20 mouse cellular contexts compared by ENCODE assay signal in genomic region chr15:22584667-22585066, GRCm38 (mm10). TPM values are rescaled to one million over a fixed set of nuclear protein-coding genes. Genes with fewer than 3 reads are reported as not detected.
DNase-seq lines count a peak whose midpoint lies in the region; ATAC-seq and TF ChIP-seq lines count a peak whose summit lies in the region.
"Had no signal": no experiment of that assay in that cellular context is flagged by ENCODE, and none has a peak within 500 bp of the region (broad histone marks: within the 10 kb centered on the region; RNA-seq: fewer than 3 reads in every experiment).

No protein-coding gene starts in this region.

- no peak overlapping the region for H3K9ac ChIP-seq in hindbrain, embryonic 11.5 days (ENCODE audit: low read depth, low read length)
- H3K9ac ChIP-seq in hindbrain, embryonic 14.5 days: no peak overlapping the region
- H3K9ac ChIP-seq in kidney, embryonic 16.5 days (replicated peaks; ENCODE audit: low read length): no peak overlapping the region
- no peak overlapping the region for H3K9ac ChIP-seq in midbrain, embryonic 13.5 days (replicated peaks)
- H3K9ac ChIP-seq: heart, embryonic 15.5 days; limb, embryonic 12.5 days; liver, embryonic 13.5 days had no signal

- TF ChIP-seq POLR2A in cerebellum, adult 2 months (IDR thresholded peaks at IDR 0.05; ENCODE audit: borderline replicate concordance, insufficient read depth, low read length): no peak

- no peaks in the 10 kb centered on the region for H3K9me3 ChIP-seq in hindbrain, embryonic 11.5 days (ENCODE audit: control insufficient read depth, low read length)
- H3K9me3 ChIP-seq in hindbrain, embryonic 14.5 days (ENCODE audit: control insufficient read depth, low read length): no peaks in the 10 kb centered on the region
- no peaks in the 10 kb centered on the region for H3K9me3 ChIP-seq in kidney, embryonic 16.5 days (ENCODE audit: low read length)
- no peaks in the 10 kb centered on the region for H3K9me3 ChIP-seq in midbrain, embryonic 13.5 days
- H3K9me3 ChIP-seq: heart, embryonic 15.5 days; limb, embryonic 12.5 days; liver, embryonic 13.5 days had no signal

- peak; percentile 2 for DNase-seq in hindbrain, embryonic 11.5 days (ENCODE audit: low spot score)
- no peak for DNase-seq in hindbrain, embryonic 14.5 days (ENCODE audit: low spot score)
- DNase-seq in Muller cell, postnatal 12 days (ENCODE audit: inconsistent ontology term): peak; percentile 78
- DNase-seq in cerebellum, adult 2 months: peak; percentile 58 to 91
- DNase-seq in embryo, embryonic 10.5 days (ENCODE audit: low spot score): peak; percentile 38
- DNase-seq in frontal cortex, postnatal 14 days (ENCODE audit: low spot score in 2 of 2): no peak
- DNase-seq: gastrocnemius, adult 2 months; heart, adult 11 months; kidney, postnatal 10 days; liver, embryonic 13.5 days; midbrain, embryonic 14.5 days; right cerebral cortex, postnatal 14 days had no signal

- no peaks in the 10 kb centered on the region for H3K4me1 ChIP-seq in hindbrain, embryonic 11.5 days (replicated peaks; ENCODE audit: control insufficient read depth, insufficient read depth, low read length)
- H3K4me1 ChIP-seq in hindbrain, embryonic 14.5 days (replicated peaks; ENCODE audit: control insufficient read depth, insufficient read depth, low read length): no peaks in the 10 kb centered on the region
- no peaks in the 10 kb centered on the region; the same call in 1 of the 2 replicates for H3K4me1 ChIP-seq in cerebellum, adult 2 months (ENCODE audit: control insufficient read depth, insufficient read depth, low read length)
- no peaks in the 10 kb centered on the region for H3K4me1 ChIP-seq in kidney, embryonic 16.5 days (ENCODE audit: insufficient read depth, low read length)
- H3K4me1 ChIP-seq in midbrain, embryonic 13.5 days (replicated peaks): no peaks in the 10 kb centered on the region
- H3K4me1 ChIP-seq: heart, embryonic 15.5 days; limb, embryonic 12.5 days; liver, embryonic 13.5 days had no signal

- TF ChIP-seq CTCF in cerebellum, adult 2 months (IDR thresholded peaks at IDR 0.05; ENCODE audit: borderline replicate concordance, insufficient read depth, low read depth, low read length): no peak

- ATAC-seq in hindbrain, embryonic 11.5 days (ENCODE audit: low FRiP score): peak; percentile 71
- no peak for ATAC-seq in hindbrain, embryonic 14.5 days (ENCODE audit: low FRiP score)
- no peak for ATAC-seq in kidney, embryonic 16.5 days (ENCODE audit: low FRiP score, low TSS enrichment)
- ATAC-seq in midbrain, embryonic 13.5 days: no peak
- ATAC-seq: forebrain, embryonic 16.5 days; intestine, embryonic 16.5 days had no signal

- 69% methylated on average over 1 of the region's 1 CpGs for WGBS in hindbrain, embryonic 11.5 days
- 61% methylated on average over 1 of the region's 1 CpGs for WGBS in hindbrain, embryonic 14.5 days
- 16% methylated on average over 1 of the region's 1 CpGs for WGBS in cerebellum, adult 2 months
- WGBS in kidney, embryonic 16.5 days: 92% methylated on average over 1 of the region's 1 CpGs
- 73% methylated on average over 1 of the region's 1 CpGs for WGBS in midbrain, embryonic 13.5 days

- H3K4me3 ChIP-seq in hindbrain, embryonic 11.5 days (ENCODE audit: low read depth, low read length): no peak overlapping the region
- H3K4me3 ChIP-seq in hindbrain, embryonic 14.5 days (replicated peaks; ENCODE audit: low read length): no peak overlapping the region
- no peak overlapping the region for H3K4me3 ChIP-seq in cerebellum, adult 2 months (replicated peaks; ENCODE audit: insufficient read depth, low read depth, low read length)
- H3K4me3 ChIP-seq in kidney, embryonic 16.5 days (ENCODE audit: low read length): no peak overlapping the region
- H3K4me3 ChIP-seq in midbrain, embryonic 13.5 days (replicated peaks): no peak overlapping the region
- H3K4me3 ChIP-seq: erythroblast, embryonic 14.5 days; gastrocnemius, adult 2 months; heart, embryonic 15.5 days; limb, embryonic 12.5 days; liver, embryonic 13.5 days had no signal

- H3K27ac ChIP-seq in hindbrain, embryonic 11.5 days (ENCODE audit: low read depth, low read length): no peak overlapping the region
- H3K27ac ChIP-seq in hindbrain, embryonic 14.5 days: no peak overlapping the region
- no peak overlapping the region for H3K27ac ChIP-seq in cerebellum, adult 2 months (ENCODE audit: insufficient read depth, low read length)
- H3K27ac ChIP-seq in kidney, embryonic 16.5 days (ENCODE audit: low read length): no peak overlapping the region
- H3K27ac ChIP-seq in midbrain, embryonic 13.5 days: no peak overlapping the region
- H3K27ac ChIP-seq: gastrocnemius, adult 2 months; heart, embryonic 15.5 days; limb, embryonic 12.5 days; liver, embryonic 13.5 days had no signal

- no peaks in the 10 kb centered on the region for H3K27me3 ChIP-seq in hindbrain, embryonic 11.5 days (ENCODE audit: control insufficient read depth, insufficient read depth, low read length)
- H3K27me3 ChIP-seq in hindbrain, embryonic 14.5 days (ENCODE audit: control insufficient read depth, insufficient read depth, low read length): no peaks in the 10 kb centered on the region
- H3K27me3 ChIP-seq in cerebellum, adult 2 months (ENCODE audit: control insufficient read depth, insufficient read depth, low read length): no peaks in the 10 kb centered on the region
- no peaks in the 10 kb centered on the region for H3K27me3 ChIP-seq in kidney, embryonic 16.5 days (ENCODE audit: insufficient read depth, low read length)
- no peaks in the 10 kb centered on the region for H3K27me3 ChIP-seq in midbrain, embryonic 13.5 days
- H3K27me3 ChIP-seq: heart, embryonic 15.5 days; limb, embryonic 12.5 days; liver, embryonic 13.5 days had no signal

- H3K4me2 ChIP-seq in hindbrain, embryonic 11.5 days (replicated peaks; ENCODE audit: low read depth, low read length): no peak overlapping the region
- H3K4me2 ChIP-seq in hindbrain, embryonic 14.5 days (replicated peaks): no peak overlapping the region
- H3K4me2 ChIP-seq in kidney, embryonic 16.5 days (replicated peaks; ENCODE audit: low read depth, low read length): no peak overlapping the region
- H3K4me2 ChIP-seq in midbrain, embryonic 13.5 days (replicated peaks): no peak overlapping the region
- H3K4me2 ChIP-seq: heart, embryonic 15.5 days; limb, embryonic 12.5 days; liver, embryonic 13.5 days had no signal

- H3K36me3 ChIP-seq in hindbrain, embryonic 11.5 days (ENCODE audit: control insufficient read depth, insufficient read depth, low read length): no peaks in the 10 kb centered on the region
- no peaks in the 10 kb centered on the region for H3K36me3 ChIP-seq in hindbrain, embryonic 14.5 days (replicated peaks; ENCODE audit: control insufficient read depth, insufficient read depth)
- no peaks in the 10 kb centered on the region for H3K36me3 ChIP-seq in kidney, embryonic 16.5 days (ENCODE audit: insufficient read depth, low read length)
- no peaks in the 10 kb centered on the region for H3K36me3 ChIP-seq in midbrain, embryonic 13.5 days
- H3K36me3 ChIP-seq: heart, embryonic 15.5 days; limb, embryonic 12.5 days; liver, embryonic 13.5 days had no signal

RNA-seq across cellular contexts. Expression of gene Cdh18, which starts 35.8 kb away (rescaled TPM):
- polyA plus RNA-seq in hindbrain, embryonic 11.5 days (2014; fragmentation: Nextera tagmentation; extraction: Ambion mirVana): 0.50 and 1.3 TPM in 2 replicates
- 10.6 and 11.4 TPM in 2 replicates for polyA plus RNA-seq in hindbrain, embryonic 14.5 days (2014; fragmentation: Nextera tagmentation; extraction: Ambion mirVana)
- polyA plus RNA-seq in cerebellum, adult 2 months (2012; rRNA removed): 39.7 and 40.3 TPM in 2 replicates
- 0.12 and 0.19 TPM in 2 replicates for polyA plus RNA-seq in kidney, embryonic 16.5 days (2015; fragmentation: Nextera tagmentation; extraction: Ambion mirVana)
- polyA plus RNA-seq in midbrain, embryonic 13.5 days (2015; fragmentation: Nextera tagmentation; extraction: Ambion mirVana): 4.3 and 4.7 TPM in 2 replicates
- polyA plus RNA-seq: erythroblast, embryonic 14.5 days; spleen, adult 2 months had no signal

Comparison
In these comparisons a context has a peak if more than half of its experiments do, and no peak if none do; other contexts are left out.
1. DNase-seq: peak in hindbrain, embryonic 11.5 days (single experiment), Muller cell, postnatal 12 days (single experiment), cerebellum, adult 2 months (2 of 2) and embryo, embryonic 10.5 days (single experiment); none in hindbrain, embryonic 14.5 days (single experiment) and frontal cortex, postnatal 14 days (0 of 2).